Mouse (Mus musculus) kidney, postnatal 36 days (tissue): Measurements from ENCODE around the gene Vax1.

Experiments
- DNase-seq, 2 experiments: peaks; one replicate each; pipeline ENCODE4 v3.0.0; 2021 to 2022; ENCODE audit warnings: mixed read lengths in 2 of 2

The Vax1 gene

GRCm38 (mm10) chr19:59169936-59170765, at the start of gene Vax1:
Vax1 (minus strand) TSS chr19:59170056.
- DNase-seq: peak in 1 of 2 experiments; percentile 22

GRCm38 (mm10) chr19:59218991-59219390, 49.1 kb upstream of the Vax1 start, which contains the start of gene Kcnk18:
Kcnk18 (plus strand) TSS chr19:59219214.
- no peak for DNase-seq

GRCm38 (mm10) chr19:59216891-59217290, 47.0 kb upstream of the Vax1 start:
- no peak for DNase-seq

- no peak for DNase-seq
Observed at GRCm38 (mm10) chr19:59208986-59209385, 39.1 kb upstream of the Vax1 start.

GRCm38 (mm10) chr19:59208475-59208874, 38.6 kb upstream of the Vax1 start:
- peak; percentile 42 to 81 for DNase-seq

- peak; percentile 69 to 88 for DNase-seq
Observed at GRCm38 (mm10) chr19:59198161-59198560, 28.3 kb upstream of the Vax1 start.

- peak; percentile 37 to 81 for DNase-seq
Observed at GRCm38 (mm10) chr19:59196111-59196666, 26.3 kb upstream of the Vax1 start.

GRCm38 (mm10) chr19:59195181-59195770, 25.4 kb upstream of the Vax1 start:
- no peak for DNase-seq

GRCm38 (mm10) chr19:59193986-59194820, 24.3 kb upstream of the Vax1 start:
- peak in 1 of 2 experiments; percentile 26 for DNase-seq

- DNase-seq: no peak
Observed at GRCm38 (mm10) chr19:59193456-59193855, 23.6 kb upstream of the Vax1 start.

GRCm38 (mm10) chr19:59192491-59192890, 22.6 kb upstream of the Vax1 start:
- DNase-seq: no peak

GRCm38 (mm10) chr19:59191123-59191505, 21.3 kb upstream of the Vax1 start:
- no peak for DNase-seq

- no peak for DNase-seq
Observed at GRCm38 (mm10) chr19:59190431-59191122, 20.7 kb upstream of the Vax1 start.

GRCm38 (mm10) chr19:59188981-59189380, 19.1 kb upstream of the Vax1 start:
- no peak for DNase-seq

GRCm38 (mm10) chr19:59184000-59184399, 14.1 kb upstream of the Vax1 start:
- peak; percentile 90 to 92 for DNase-seq

- no peak for DNase-seq
Observed at GRCm38 (mm10) chr19:59173341-59174015, 3.6 kb upstream of the Vax1 start.

GRCm38 (mm10) chr19:59172781-59173180, 2.9 kb upstream of the Vax1 start:
- DNase-seq: no peak

GRCm38 (mm10) chr19:59171871-59172245, 2.0 kb upstream of the Vax1 start:
- DNase-seq: no peak

- DNase-seq: no peak
Observed at GRCm38 (mm10) chr19:59171151-59171870, 1.5 kb upstream of the Vax1 start.

- DNase-seq: no peak
Observed at GRCm38 (mm10) chr19:59170766-59171095, 875 bp upstream of the Vax1 start.
